Mouse (Mus musculus) testis, adult 2 months (tissue): ENCODE results near the gene Prdm16.

Experiments
- CTCF ChIP-seq: fragments of 200-500 bp; IDR thresholded peaks from 2 replicates; pipeline ENCODE4 v1.5.1; 2012; ENCODE audit warnings: low read depth, mild to moderate bottlenecking, inconsistent platforms, low read length, moderate library complexity; ENCODE audit not compliant: control insufficient read depth, insufficient read depth, insufficient replicate concordance
- POLR2A ChIP-seq: fragments of 200-500 bp; IDR thresholded peaks from 2 replicates; pipeline ENCODE4 v1.6.1; 2012; ENCODE audit warnings: low read depth, mild to moderate bottlenecking, inconsistent platforms, low read length, moderate library complexity; ENCODE audit not compliant: control insufficient read depth

DNA sequence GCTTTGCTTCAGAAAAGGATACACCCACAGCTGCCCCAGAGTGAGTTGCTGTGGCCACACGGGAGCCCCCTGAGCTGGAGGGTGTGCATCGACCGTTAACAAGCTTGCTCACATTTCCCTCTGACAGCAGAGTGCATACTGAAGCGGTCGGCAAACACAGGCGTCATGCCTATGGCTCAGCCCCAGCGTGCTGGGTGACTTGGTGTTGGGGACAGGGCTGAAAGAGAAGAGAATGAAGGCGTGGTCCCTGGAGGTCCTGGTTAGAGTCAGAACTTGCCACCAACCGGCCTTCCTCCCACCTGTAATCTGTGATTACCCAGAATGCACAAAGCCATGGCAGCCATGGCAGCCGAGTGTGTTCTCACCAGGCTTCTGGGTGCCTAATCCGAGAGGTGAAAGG lies 277.9 kb downstream of the Prdm16 start:
- TF ChIP-seq CTCF (no peak), POLR2A (no peak)
